Mouse (Mus musculus) cerebellum, adult 2 months (tissue): ENCODE data around the gene Eci3.

Experiments used
- CTCF ChIP-seq: fragments of 200-500 bp; IDR thresholded peaks from 2 replicates; pipeline ENCODE4 v1.5.1; 2011; ENCODE audit warnings: low read depth, mild to moderate bottlenecking, control low read depth, low read length, moderate library complexity, borderline replicate concordance; ENCODE audit not compliant: insufficient read depth
- POLR2A ChIP-seq: fragments of 200-500 bp; IDR thresholded peaks from 2 replicates; pipeline ENCODE4 v1.6.1; 2011; ENCODE audit warnings: low read length, control low read depth, borderline replicate concordance; ENCODE audit not compliant: insufficient read depth

DNA sequence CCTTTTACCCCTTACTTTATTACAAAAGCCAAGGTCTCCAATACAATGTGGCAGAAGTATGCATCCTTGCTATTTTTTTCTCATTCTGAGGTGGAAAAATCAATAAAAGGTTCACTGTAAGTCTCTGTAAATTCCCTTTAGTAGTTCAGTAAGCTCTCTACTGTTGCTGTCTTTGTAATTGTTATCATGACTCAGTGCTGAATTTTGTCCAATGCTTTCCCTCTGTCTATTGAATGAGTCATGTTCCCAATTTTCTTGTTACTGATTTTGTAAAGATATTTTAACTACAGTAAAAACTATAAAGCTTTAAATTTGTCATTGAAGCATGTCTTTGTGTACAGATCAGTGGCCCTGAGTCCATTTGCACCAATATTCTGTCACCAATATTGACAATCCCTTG lies 21.2 kb downstream of the Eci3 start:
- TF ChIP-seq POLR2A (no peak), CTCF (no peak)
